Mouse (Mus musculus): ENCODE results near the gene Zc3h12a. TPM values are rescaled to one million over a fixed set of nuclear protein-coding genes. Genes with fewer than 3 reads are reported as not detected.

Gene Zc3h12a
- polyA plus RNA-seq, 1 experiment = 3.6 TPM

- Histone ChIP-seq H3K27ac (ENCODE audit: insufficient read depth, low read length) (no peak overlapping the region), H3K4me1 (ENCODE audit: control insufficient read depth, insufficient read depth, low read length) (no peaks in the 10 kb centered on the region), H3K27me3 (ENCODE audit: control insufficient read depth, insufficient read depth, low read length, poor library complexity, severe bottlenecking) (no peaks in the 10 kb centered on the region), H3K4me3 (ENCODE audit: low read depth, low read length) (no peak overlapping the region), H3K36me3 (ENCODE audit: control insufficient read depth, insufficient read depth, low read length, poor library complexity, severe bottlenecking) (no peaks in the 10 kb centered on the region), H3K9ac (ENCODE audit: low read depth, poor library complexity, severe bottlenecking) (no peak overlapping the region), H3K9me3 (replicated peaks; ENCODE audit: control insufficient read depth, insufficient read depth, low read length, poor library complexity, severe bottlenecking) (no peaks in the 10 kb centered on the region)
- TF ChIP-seq EP300 (IDR thresholded peaks at IDR 0.05; ENCODE audit: insufficient read depth, low read depth, low read length) (no peak), CTCF (IDR thresholded peaks at IDR 0.05; ENCODE audit: low read depth, low read length) (no peak)
Observed at GRCm38 (mm10) chr4:125153659-125154241, 26.1 kb upstream of the Zc3h12a start.

GRCm38 (mm10) chr4:125152469-125152868, 24.8 kb upstream of the Zc3h12a start:
- Histone ChIP-seq H3K36me3 (ENCODE audit: control insufficient read depth, insufficient read depth, low read length, poor library complexity, severe bottlenecking) (no peaks in the 10 kb centered on the region), H3K27me3 (ENCODE audit: control insufficient read depth, insufficient read depth, low read length, poor library complexity, severe bottlenecking) (no peaks in the 10 kb centered on the region), H3K4me1 (ENCODE audit: control insufficient read depth, insufficient read depth, low read length) (no peaks in the 10 kb centered on the region), H3K4me3 (ENCODE audit: low read depth, low read length) (no peak overlapping the region), H3K27ac (ENCODE audit: insufficient read depth, low read length) (no peak overlapping the region), H3K9me3 (replicated peaks; ENCODE audit: control insufficient read depth, insufficient read depth, low read length, poor library complexity, severe bottlenecking) (no peaks in the 10 kb centered on the region), H3K9ac (ENCODE audit: low read depth, poor library complexity, severe bottlenecking) (no peak overlapping the region)
- TF ChIP-seq CTCF (IDR thresholded peaks at IDR 0.05; ENCODE audit: low read depth, low read length) (no peak), POLR2A (IDR thresholded peaks at IDR 0.05; ENCODE audit: insufficient read depth, low read length) (no peak)

GRCm38 (mm10) chr4:125149460-125149859, 21.8 kb upstream of the Zc3h12a start:
- Histone ChIP-seq H3K4me3 (ENCODE audit: low read depth, low read length) (no peak overlapping the region), H3K9ac (ENCODE audit: low read depth, poor library complexity, severe bottlenecking) (no peak overlapping the region), H3K36me3 (ENCODE audit: control insufficient read depth, insufficient read depth, low read length, poor library complexity, severe bottlenecking) (no peaks in the 10 kb centered on the region), H3K27me3 (ENCODE audit: control insufficient read depth, insufficient read depth, low read length, poor library complexity, severe bottlenecking) (no peaks in the 10 kb centered on the region), H3K4me1 (ENCODE audit: control insufficient read depth, insufficient read depth, low read length) (peaks cover 1% of the 10 kb centered on the region), H3K27ac (ENCODE audit: insufficient read depth, low read length) (no peak overlapping the region), H3K9me3 (replicated peaks; ENCODE audit: control insufficient read depth, insufficient read depth, low read length, poor library complexity, severe bottlenecking) (no peaks in the 10 kb centered on the region)
- no peak for TF ChIP-seq POLR2A (IDR thresholded peaks at IDR 0.05; ENCODE audit: insufficient read depth, low read length)
- no peak for TF ChIP-seq CTCF (IDR thresholded peaks at IDR 0.05; ENCODE audit: low read depth, low read length)
- TF ChIP-seq EP300 (IDR thresholded peaks at IDR 0.05; ENCODE audit: insufficient read depth, low read depth, low read length) = no peak

GRCm38 (mm10) chr4:125147970-125148369, 20.3 kb upstream of the Zc3h12a start:
- Histone ChIP-seq H3K9me3 (replicated peaks; ENCODE audit: control insufficient read depth, insufficient read depth, low read length, poor library complexity, severe bottlenecking) (no peaks in the 10 kb centered on the region), H3K4me1 (ENCODE audit: control insufficient read depth, insufficient read depth, low read length) (peaks cover 4% of the 10 kb centered on the region), H3K4me3 (ENCODE audit: low read depth, low read length) (no peak overlapping the region), H3K36me3 (ENCODE audit: control insufficient read depth, insufficient read depth, low read length, poor library complexity, severe bottlenecking) (no peaks in the 10 kb centered on the region), H3K27ac (ENCODE audit: insufficient read depth, low read length) (no peak overlapping the region), H3K9ac (ENCODE audit: low read depth, poor library complexity, severe bottlenecking) (no peak overlapping the region), H3K27me3 (ENCODE audit: control insufficient read depth, insufficient read depth, low read length, poor library complexity, severe bottlenecking) (no peaks in the 10 kb centered on the region)
- TF ChIP-seq CTCF (IDR thresholded peaks at IDR 0.05; ENCODE audit: low read depth, low read length) = no peak
- no peak for TF ChIP-seq EP300 (IDR thresholded peaks at IDR 0.05; ENCODE audit: insufficient read depth, low read depth, low read length)
- TF ChIP-seq POLR2A (IDR thresholded peaks at IDR 0.05; ENCODE audit: insufficient read depth, low read length) = no peak

GRCm38 (mm10) chr4:125145213-125145612, 17.6 kb upstream of the Zc3h12a start:
- Histone ChIP-seq H3K27ac (ENCODE audit: insufficient read depth, low read length) (no peak overlapping the region), H3K4me3 (ENCODE audit: low read depth, low read length) (no peak overlapping the region), H3K36me3 (ENCODE audit: control insufficient read depth, insufficient read depth, low read length, poor library complexity, severe bottlenecking) (no peaks in the 10 kb centered on the region), H3K4me1 (ENCODE audit: control insufficient read depth, insufficient read depth, low read length) (peaks cover 4% of the 10 kb centered on the region), H3K27me3 (ENCODE audit: control insufficient read depth, insufficient read depth, low read length, poor library complexity, severe bottlenecking) (no peaks in the 10 kb centered on the region), H3K9ac (ENCODE audit: low read depth, poor library complexity, severe bottlenecking) (no peak overlapping the region), H3K9me3 (replicated peaks; ENCODE audit: control insufficient read depth, insufficient read depth, low read length, poor library complexity, severe bottlenecking) (no peaks in the 10 kb centered on the region)
- TF ChIP-seq EP300 (IDR thresholded peaks at IDR 0.05; ENCODE audit: insufficient read depth, low read depth, low read length) (no peak), CTCF (IDR thresholded peaks at IDR 0.05; ENCODE audit: low read depth, low read length) (no peak), POLR2A (IDR thresholded peaks at IDR 0.05; ENCODE audit: insufficient read depth, low read length) (no peak)

GRCm38 (mm10) chr4:125144627-125145026, 17.0 kb upstream of the Zc3h12a start:
- Histone ChIP-seq H3K36me3 (ENCODE audit: control insufficient read depth, insufficient read depth, low read length, poor library complexity, severe bottlenecking) (no peaks in the 10 kb centered on the region), H3K27me3 (ENCODE audit: control insufficient read depth, insufficient read depth, low read length, poor library complexity, severe bottlenecking) (no peaks in the 10 kb centered on the region), H3K4me1 (ENCODE audit: control insufficient read depth, insufficient read depth, low read length) (peaks cover 4% of the 10 kb centered on the region), H3K4me3 (ENCODE audit: low read depth, low read length) (no peak overlapping the region), H3K9ac (ENCODE audit: low read depth, poor library complexity, severe bottlenecking) (no peak overlapping the region), H3K27ac (ENCODE audit: insufficient read depth, low read length) (no peak overlapping the region), H3K9me3 (replicated peaks; ENCODE audit: control insufficient read depth, insufficient read depth, low read length, poor library complexity, severe bottlenecking) (no peaks in the 10 kb centered on the region)
- no peak for TF ChIP-seq POLR2A (IDR thresholded peaks at IDR 0.05; ENCODE audit: insufficient read depth, low read length)
- no peak for TF ChIP-seq CTCF (IDR thresholded peaks at IDR 0.05; ENCODE audit: low read depth, low read length)
- TF ChIP-seq EP300 (IDR thresholded peaks at IDR 0.05; ENCODE audit: insufficient read depth, low read depth, low read length) = no peak
